19 mouse cellular contexts compared by ENCODE assay signal in genomic region chr6:129273662-129274061, GRCm38 (mm10). TPM values are rescaled to one million over a fixed set of nuclear protein-coding genes. Genes with fewer than 3 reads are reported as not detected.
DNase-seq lines count a peak whose midpoint lies in the region; ATAC-seq and TF ChIP-seq lines count a peak whose summit lies in the region.
"Had no signal": no experiment of that assay in that cellular context is flagged by ENCODE, and none has a peak within 500 bp of the region (broad histone marks: within the 10 kb centered on the region; RNA-seq: fewer than 3 reads in every experiment).

No protein-coding gene starts in this region.

- H3K36me3 ChIP-seq in liver, embryonic 14.5 days (replicated peaks; ENCODE audit: control insufficient read depth, insufficient read depth, low read depth): no peaks in the 10 kb centered on the region
- peaks cover 29% of the 10 kb centered on the region for H3K36me3 ChIP-seq in megakaryocyte, embryonic 14.5 days (replicated peaks; ENCODE audit: low read length)
- no peaks in the 10 kb centered on the region for H3K36me3 ChIP-seq in midbrain, embryonic 11.5 days (ENCODE audit: control insufficient read depth, insufficient read depth, low read length)
- no peaks in the 10 kb centered on the region for H3K36me3 ChIP-seq in forebrain, embryonic 10.5 days (replicated peaks)
- H3K36me3 ChIP-seq: embryonic facial prominence, embryonic 15.5 days; forebrain, embryonic 15.5 days; hindbrain, embryonic 15.5 days; kidney, embryonic 15.5 days had no signal

- H3K27me3 ChIP-seq in liver, embryonic 14.5 days (ENCODE audit: control insufficient read depth, insufficient read depth, low read length): no peaks in the 10 kb centered on the region
- H3K27me3 ChIP-seq in megakaryocyte, embryonic 14.5 days (replicated peaks): no peaks in the 10 kb centered on the region
- H3K27me3 ChIP-seq in midbrain, embryonic 11.5 days (ENCODE audit: control insufficient read depth, insufficient read depth, low read length): no peaks in the 10 kb centered on the region
- no peaks in the 10 kb centered on the region for H3K27me3 ChIP-seq in forebrain, embryonic 10.5 days (ENCODE audit: poor library complexity, severe bottlenecking)
- H3K27me3 ChIP-seq: embryonic facial prominence, embryonic 15.5 days; forebrain, embryonic 15.5 days; hindbrain, embryonic 15.5 days; kidney, embryonic 15.5 days had no signal

- H3K9ac ChIP-seq in liver, embryonic 14.5 days (replicated peaks): no peak overlapping the region
- H3K9ac ChIP-seq in midbrain, embryonic 11.5 days (ENCODE audit: low read length): no peak overlapping the region
- H3K9ac ChIP-seq: embryonic facial prominence, embryonic 15.5 days; forebrain, embryonic 15.5 days; hindbrain, embryonic 15.5 days; kidney, embryonic 15.5 days had no signal

- H3K4me3 ChIP-seq in liver, embryonic 14.5 days (ENCODE audit: insufficient read depth in 1 of 2, low read depth in 2 of 2, low read length in 2 of 2): no peak overlapping the region
- H3K4me3 ChIP-seq in bone marrow, adult 2 months (replicated peaks; ENCODE audit: control insufficient read depth, low read depth, low read length): peak overlapping the region; percentile 37
- peak overlapping the region; percentile 90 for H3K4me3 ChIP-seq in megakaryocyte, embryonic 14.5 days (replicated peaks)
- no peak overlapping the region for H3K4me3 ChIP-seq in midbrain, embryonic 11.5 days (ENCODE audit: low read depth, low read length)
- H3K4me3 ChIP-seq in forebrain, embryonic 10.5 days: no peak overlapping the region
- H3K4me3 ChIP-seq: embryonic facial prominence, embryonic 15.5 days; forebrain, embryonic 15.5 days; hindbrain, embryonic 15.5 days; kidney, embryonic 15.5 days had no signal

- peak overlapping the region; percentile 3; the same call in 1 of the 2 replicates for H3K4me2 ChIP-seq in liver, embryonic 14.5 days (ENCODE audit: low read depth)
- H3K4me2 ChIP-seq in midbrain, embryonic 11.5 days: no peak overlapping the region
- H3K4me2 ChIP-seq: embryonic facial prominence, embryonic 15.5 days; forebrain, embryonic 15.5 days; heart, embryonic 11.5 days; hindbrain, embryonic 15.5 days; kidney, embryonic 15.5 days had no signal

- H3K4me1 ChIP-seq in liver, embryonic 14.5 days (replicated peaks; ENCODE audit: control insufficient read depth in 2 of 2, insufficient read depth in 2 of 2, low read length in 1 of 2): no peaks in the 10 kb centered on the region
- H3K4me1 ChIP-seq in bone marrow, adult 2 months (ENCODE audit: control insufficient read depth, insufficient read depth, low read length): peaks cover 3% of the 10 kb centered on the region
- H3K4me1 ChIP-seq in megakaryocyte, embryonic 14.5 days: peaks cover 40% of the 10 kb centered on the region
- no peaks in the 10 kb centered on the region for H3K4me1 ChIP-seq in midbrain, embryonic 11.5 days (ENCODE audit: control insufficient read depth, insufficient read depth, low read length)
- no peaks in the 10 kb centered on the region for H3K4me1 ChIP-seq in forebrain, embryonic 10.5 days
- H3K4me1 ChIP-seq: embryonic facial prominence, embryonic 15.5 days; forebrain, embryonic 15.5 days; hindbrain, embryonic 15.5 days; kidney, embryonic 15.5 days had no signal

- 35% methylated on average over 3 of the region's 3 CpGs for WGBS in liver, embryonic 14.5 days (ENCODE audit: insufficient replicate concordance)
- 17% methylated on average over 3 of the region's 3 CpGs for WGBS in bone marrow, adult 2 months
- WGBS in midbrain, embryonic 11.5 days: 87% methylated on average over 3 of the region's 3 CpGs
- 88% methylated on average over 3 of the region's 3 CpGs for WGBS in forebrain, embryonic 10.5 days

- H3K9me3 ChIP-seq in liver, embryonic 14.5 days (ENCODE audit: control insufficient read depth, low read length): no peaks in the 10 kb centered on the region
- H3K9me3 ChIP-seq in megakaryocyte, embryonic 14.5 days: no peaks in the 10 kb centered on the region
- H3K9me3 ChIP-seq in midbrain, embryonic 11.5 days (ENCODE audit: control insufficient read depth, low read length): no peaks in the 10 kb centered on the region
- H3K9me3 ChIP-seq in forebrain, embryonic 10.5 days: no peaks in the 10 kb centered on the region
- H3K9me3 ChIP-seq: embryonic facial prominence, embryonic 15.5 days; forebrain, embryonic 15.5 days; hindbrain, embryonic 15.5 days; kidney, embryonic 15.5 days had no signal

- no peak overlapping the region for H3K27ac ChIP-seq in liver, embryonic 14.5 days
- H3K27ac ChIP-seq in bone marrow, adult 2 months (ENCODE audit: control insufficient read depth, insufficient read depth, low read depth, low read length, poor library complexity): no peak overlapping the region
- no peak overlapping the region for H3K27ac ChIP-seq in midbrain, embryonic 11.5 days (ENCODE audit: low read depth, low read length)
- no peak overlapping the region for H3K27ac ChIP-seq in forebrain, embryonic 10.5 days
- H3K27ac ChIP-seq: embryonic facial prominence, embryonic 15.5 days; forebrain, embryonic 15.5 days; hindbrain, embryonic 15.5 days; kidney, embryonic 15.5 days; stomach, postnatal 0 days had no signal

- no peak for DNase-seq in liver, embryonic 14.5 days (ENCODE audit: low read depth in 3 of 3, low spot score in 3 of 3)
- DNase-seq in liver: no peak
- DNase-seq in A20 (ENCODE audit: low read depth, low spot score): peak; percentile 27
- DNase-seq in midbrain, embryonic 11.5 days (ENCODE audit: low spot score, missing footprints): no peak
- DNase-seq in forebrain, embryonic 10.5 days (ENCODE audit: extremely low spot score, low spot score): no peak
- no peak for DNase-seq in ovary, postnatal 14 days (ENCODE audit: low spot score)
- DNase-seq: adrenal gland, adult 8-10 months; gastrocnemius, postnatal 10 days; right cerebral cortex, postnatal 14 days had no signal

- no peak for TF ChIP-seq EP300 in liver, embryonic 14.5 days (IDR thresholded peaks at IDR 0.05; ENCODE audit: low read depth)

- no peak for TF ChIP-seq POLR2A in bone marrow, adult 2 months (IDR thresholded peaks at IDR 0.05; ENCODE audit: borderline replicate concordance, control insufficient read depth, low read depth, low read length)

- TF ChIP-seq CTCF in liver, embryonic 14.5 days (IDR thresholded peaks at IDR 0.05; ENCODE audit: low read depth): no peak
- TF ChIP-seq CTCF in bone marrow, adult 2 months (IDR thresholded peaks at IDR 0.05; ENCODE audit: control insufficient read depth, insufficient read depth, low read length): no peak

- no peak for ATAC-seq in liver, embryonic 14.5 days (ENCODE audit: insufficient read depth)
- ATAC-seq in midbrain, embryonic 11.5 days (ENCODE audit: low FRiP score): no peak
- ATAC-seq: forebrain, embryonic 15.5 days; midbrain, embryonic 16.5 days had no signal

RNA-seq across cellular contexts. Expression of gene Cd69, which starts 1.6 kb away (rescaled TPM):
- 0.44 and 0.98 TPM in 2 replicates for polyA plus RNA-seq in liver, embryonic 14.5 days (2012; rRNA removed)
- polyA plus RNA-seq in liver, embryonic 14.5 days (2014; fragmentation: Nextera tagmentation; extraction: Ambion mirVana): 0.97 and 1.1 TPM in 2 replicates
- polyA plus RNA-seq in bone marrow, adult 2 months (2011; ENCODE audit: insufficient read depth, insufficient read length, low replicate concordance, missing spikeins): 4.8 and 4.9 TPM in 2 replicates
- 1.3 TPM in 1 of 2 replicates, not detected in the other for polyA plus RNA-seq in megakaryocyte, embryonic 14.5 days (2012; ENCODE audit: insufficient read depth, low replicate concordance)
- polyA plus RNA-seq in midbrain, embryonic 11.5 days (2014; fragmentation: Nextera tagmentation; extraction: Ambion mirVana): 0.10 TPM in 1 of 2 replicates, not detected in the other
- 0.09 and 0.11 TPM in 2 replicates for polyA plus RNA-seq in forebrain, embryonic 10.5 days (2016; fragmentation: Nextera tagmentation; extraction: Ambion mirVana)
- polyA plus RNA-seq: cortical plate, adult 2 months; forebrain, embryonic 15.5 days; heart, embryonic 11.5 days; hindbrain, embryonic 15.5 days; kidney, embryonic 15.5 days; midbrain, embryonic 16.5 days had no signal

RNA-seq across cellular contexts. Expression of gene 4922502D21Rik, which starts 57.9 kb away (rescaled TPM):
- polyA plus RNA-seq in liver, embryonic 14.5 days (2012; rRNA removed): not detected in 2 replicates
- not detected in 2 replicates for polyA plus RNA-seq in liver, embryonic 14.5 days (2014; fragmentation: Nextera tagmentation; extraction: Ambion mirVana)
- not detected in 2 replicates for polyA plus RNA-seq in bone marrow, adult 2 months (2011; ENCODE audit: insufficient read depth, insufficient read length, low replicate concordance, missing spikeins)
- polyA plus RNA-seq in megakaryocyte, embryonic 14.5 days (2012; ENCODE audit: insufficient read depth, low replicate concordance): not detected in 2 replicates
- not detected in 2 replicates for polyA plus RNA-seq in midbrain, embryonic 11.5 days (2014; fragmentation: Nextera tagmentation; extraction: Ambion mirVana)
- not detected in 2 replicates for polyA plus RNA-seq in forebrain, embryonic 10.5 days (2016; fragmentation: Nextera tagmentation; extraction: Ambion mirVana)
- polyA plus RNA-seq: cortical plate, adult 2 months; forebrain, embryonic 15.5 days; heart, embryonic 11.5 days; hindbrain, embryonic 15.5 days; kidney, embryonic 15.5 days; midbrain, embryonic 16.5 days; stomach, postnatal 0 days had no signal

Comparison
In these comparisons a context has a peak if more than half of its experiments do, and no peak if none do; other contexts are left out.
1. H3K4me3 ChIP-seq: peak in bone marrow, adult 2 months (single experiment) and megakaryocyte, embryonic 14.5 days (single experiment); none in liver, embryonic 14.5 days (0 of 2), midbrain, embryonic 11.5 days (single experiment) and forebrain, embryonic 10.5 days (single experiment).